Mouse (Mus musculus): ENCODE results near the gene Hoxb1. TPM values are rescaled to one million over a fixed set of nuclear protein-coding genes. Genes with fewer than 3 reads are reported as not detected.

Hoxb1 gene
- total RNA-seq, 2 experiments from 2014 or later, result not detected

- ATAC-seq (replicated peaks; ENCODE audit: low FRiP score, poor library complexity, severe bottlenecking), result no peak
Observed at GRCm38 (mm10) chr11:96348141-96348928, 17.2 kb upstream of the Hoxb1 start.

DNA sequence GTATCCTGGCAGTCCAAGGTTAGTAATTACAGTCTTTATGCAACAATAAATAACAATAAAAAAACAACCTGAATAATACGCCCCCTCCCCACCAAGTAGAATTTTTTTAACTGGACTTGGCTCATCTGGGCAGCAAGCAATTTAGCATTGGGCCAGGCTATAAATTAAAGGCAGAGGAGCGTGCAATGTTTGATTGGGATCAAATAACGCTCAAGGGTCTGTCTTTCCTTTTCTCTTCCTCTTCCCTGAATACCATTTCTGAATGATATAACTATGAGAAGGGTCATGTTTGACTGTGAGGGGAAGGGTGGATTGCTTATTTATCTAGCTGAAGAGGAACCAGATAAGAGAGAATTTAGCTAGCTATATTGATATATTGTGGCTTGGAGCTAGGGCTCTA lies 16.6 kb upstream of the Hoxb1 start:
- ATAC-seq (replicated peaks; ENCODE audit: low FRiP score, poor library complexity, severe bottlenecking), result no peak

- ATAC-seq (replicated peaks; ENCODE audit: low FRiP score, poor library complexity, severe bottlenecking), result no peak
Observed at GRCm38 (mm10) chr11:96349491-96350340, 15.8 kb upstream of the Hoxb1 start.

DNA sequence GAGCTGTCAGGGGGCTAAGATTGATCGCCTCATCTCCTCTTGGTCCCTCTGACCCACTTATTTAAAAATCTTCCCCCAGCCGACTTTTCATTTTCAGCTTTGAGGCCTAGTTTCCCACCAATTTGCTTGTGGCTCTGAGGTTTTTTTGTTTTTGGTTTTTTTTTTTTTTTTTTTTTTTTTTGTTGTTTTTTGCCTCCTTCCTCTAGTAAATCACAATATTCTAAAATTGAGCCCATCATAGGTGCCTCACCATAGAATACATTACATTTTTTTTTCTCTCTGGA lies 15.3 kb upstream of the Hoxb1 start, which contains the start of gene Hoxb2:
Gene Hoxb2 (plus strand): TSS at position 185 of the 284 bp plus-strand sequence.
- ATAC-seq (replicated peaks; ENCODE audit: low FRiP score, poor library complexity, severe bottlenecking), result no peak

GRCm38 (mm10) chr11:96350791-96351190 lies 14.8 kb upstream of the Hoxb1 start:
- ATAC-seq (replicated peaks; ENCODE audit: low FRiP score, poor library complexity, severe bottlenecking), result no peak

DNA sequence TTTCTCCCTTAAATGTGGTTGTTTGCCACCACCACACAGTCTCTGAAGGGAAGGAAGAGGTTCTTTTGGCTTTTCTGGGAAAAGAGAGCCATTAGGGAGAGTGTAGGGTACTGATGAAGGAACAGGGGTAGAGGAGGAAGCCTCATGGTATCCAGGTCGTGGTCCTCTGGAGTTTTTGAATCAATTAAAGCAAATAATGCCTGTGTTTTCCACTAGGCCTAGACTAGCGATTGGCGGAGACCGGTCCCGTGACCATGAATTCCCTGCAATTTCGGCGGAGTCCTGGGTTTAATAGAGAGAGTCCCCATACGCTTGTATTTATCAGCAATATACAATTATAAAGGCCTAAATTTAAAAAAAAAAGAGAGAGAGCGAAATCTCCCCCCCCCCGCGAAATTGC lies 14.2 kb upstream of the Hoxb1 start:
- no peak for ATAC-seq (replicated peaks; ENCODE audit: low FRiP score, poor library complexity, severe bottlenecking)

- ATAC-seq (replicated peaks; ENCODE audit: low FRiP score, poor library complexity, severe bottlenecking), result no peak
Observed at GRCm38 (mm10) chr11:96351831-96352230, 13.7 kb upstream of the Hoxb1 start.

- no peak for ATAC-seq (replicated peaks; ENCODE audit: low FRiP score, poor library complexity, severe bottlenecking)
Observed at GRCm38 (mm10) chr11:96352691-96353521, 12.6 kb upstream of the Hoxb1 start.

DNA sequence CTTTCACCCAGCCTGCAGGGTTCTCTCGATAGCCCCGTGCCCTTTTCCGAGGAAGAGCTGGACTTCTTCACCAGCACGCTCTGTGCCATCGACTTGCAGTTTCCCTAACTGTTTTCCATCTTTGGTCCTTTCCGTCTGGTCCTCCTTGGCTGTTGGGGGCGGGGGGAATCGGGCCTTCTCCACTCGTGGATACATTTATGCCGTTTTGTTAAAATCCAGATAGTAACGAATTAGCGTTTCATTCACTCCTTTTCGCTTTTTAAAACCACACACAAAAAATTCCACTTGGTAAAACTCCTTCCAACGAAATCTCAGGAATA lies 12.1 kb upstream of the Hoxb1 start:
- no peak for ATAC-seq (replicated peaks; ENCODE audit: low FRiP score, poor library complexity, severe bottlenecking)

- no peak for ATAC-seq (replicated peaks; ENCODE audit: low FRiP score, poor library complexity, severe bottlenecking)
Observed at GRCm38 (mm10) chr11:96353939-96354338, 11.6 kb upstream of the Hoxb1 start.

- no peak for ATAC-seq (replicated peaks; ENCODE audit: low FRiP score, poor library complexity, severe bottlenecking)
Observed at GRCm38 (mm10) chr11:96354376-96354775, 11.2 kb upstream of the Hoxb1 start.

- no peak for ATAC-seq (replicated peaks; ENCODE audit: low FRiP score, poor library complexity, severe bottlenecking)
Observed at GRCm38 (mm10) chr11:96354801-96355311, 10.7 kb upstream of the Hoxb1 start.

DNA sequence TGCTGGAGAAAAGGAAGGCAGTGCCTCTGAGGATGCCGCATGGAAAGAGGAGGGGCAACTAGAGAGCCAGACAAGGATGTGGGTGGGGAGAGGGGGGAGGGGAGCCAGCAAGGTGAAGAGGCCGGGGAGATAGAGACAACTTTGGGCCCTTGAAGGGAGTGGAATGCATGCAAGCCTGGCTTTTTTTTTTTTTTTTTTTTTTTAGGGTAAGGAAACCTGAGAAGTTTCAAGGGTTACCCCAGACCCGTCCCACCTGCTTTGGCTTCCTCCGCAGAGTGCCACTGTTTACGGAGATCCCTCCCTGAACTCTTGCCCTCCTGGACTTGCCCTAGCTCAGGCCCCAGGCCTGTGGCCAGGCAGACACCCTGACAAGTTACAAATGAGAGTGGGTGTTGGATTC lies 1.7 kb upstream of the Hoxb1 start:
- no peak for ATAC-seq (replicated peaks; ENCODE audit: low FRiP score, poor library complexity, severe bottlenecking)

- no peak for ATAC-seq (replicated peaks; ENCODE audit: low FRiP score, poor library complexity, severe bottlenecking)
Observed at GRCm38 (mm10) chr11:96366092-96367041, 815 bp downstream of the Hoxb1 start.

DNA sequence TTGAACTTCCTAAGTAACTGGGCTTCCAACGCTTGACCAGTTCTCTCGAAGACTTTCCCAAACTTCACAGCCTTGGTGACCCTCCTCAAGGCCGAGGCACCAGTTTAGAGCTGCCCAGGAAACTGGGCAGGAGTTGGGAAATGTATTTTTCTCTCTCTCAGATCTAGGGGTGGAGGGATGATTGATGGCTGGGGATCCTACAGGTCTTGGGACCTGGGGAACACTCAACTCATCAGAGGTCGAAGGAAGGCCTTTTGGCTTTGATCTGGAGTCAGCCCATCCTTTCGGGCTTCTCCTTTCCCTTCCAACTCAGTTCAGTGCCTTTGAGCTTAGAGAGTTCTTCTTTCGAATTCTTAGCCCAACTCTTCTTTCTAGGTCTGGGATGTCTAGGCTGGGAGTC lies 1.6 kb downstream of the Hoxb1 start:
- no peak for ATAC-seq (replicated peaks; ENCODE audit: low FRiP score, poor library complexity, severe bottlenecking)

DNA sequence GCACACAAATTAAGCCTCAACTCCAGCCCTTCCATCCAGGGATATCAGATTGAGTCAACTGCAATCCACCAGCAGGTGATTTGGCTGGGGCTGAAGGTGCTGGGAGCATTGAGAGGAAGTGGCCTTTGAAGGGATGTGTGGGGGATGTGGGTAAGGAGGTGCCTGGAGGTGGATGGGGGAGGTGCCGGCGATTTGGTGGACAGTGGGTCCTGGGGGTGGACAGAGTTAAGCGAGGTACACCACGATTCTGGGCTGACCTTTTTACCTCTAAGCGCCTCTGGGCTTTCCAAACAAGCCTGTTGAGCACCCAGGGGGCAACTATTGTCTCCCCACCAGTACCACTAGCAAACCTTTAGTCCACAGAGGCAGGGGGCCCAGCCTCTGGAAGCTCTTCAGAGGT lies 3.1 kb downstream of the Hoxb1 start:
- no peak for ATAC-seq (replicated peaks; ENCODE audit: low FRiP score, poor library complexity, severe bottlenecking)

- no peak for ATAC-seq (replicated peaks; ENCODE audit: low FRiP score, poor library complexity, severe bottlenecking)
Observed at GRCm38 (mm10) chr11:96369140-96369539, 3.6 kb downstream of the Hoxb1 start.

- no peak for ATAC-seq (replicated peaks; ENCODE audit: low FRiP score, poor library complexity, severe bottlenecking)
Observed at GRCm38 (mm10) chr11:96371726-96372125, 6.2 kb downstream of the Hoxb1 start.

GRCm38 (mm10) chr11:96372519-96372918 lies 7.0 kb downstream of the Hoxb1 start:
- ATAC-seq (replicated peaks; ENCODE audit: low FRiP score, poor library complexity, severe bottlenecking), result no peak

Measured in erythroblast, adult 5-6 weeks (primary cell).